Mouse (Mus musculus) neural tube, embryonic 14.5 days (tissue): ENCODE measurements around the gene Tmco1. TPM values are rescaled to one million over a fixed set of nuclear protein-coding genes. Genes with fewer than 3 reads are reported as not detected.

Source experiments
- ATAC-seq: fragments of 200-750 bp; cut with Nextera tagmentation; 2 replicates; pipeline ENCODE4 v1.8.0; 2017; ENCODE audit warnings: low read depth, mild to moderate bottlenecking, moderate TSS enrichment, moderate library complexity
- H3K27ac ChIP-seq: fragments of 300-500 bp; sonication (generic); 2 replicates; pipeline ENCODE4 v1.5.1; 2014; ENCODE audit warnings: low read depth, mild to moderate bottlenecking, control low read depth, low read length, moderate library complexity, mixed read lengths
- H3K27me3 ChIP-seq: fragments of 300-500 bp; sonication (generic); 2 replicates; pipeline ENCODE4 v1.6.1; 2014; ENCODE audit warnings: low read length; ENCODE audit not compliant: control insufficient read depth, insufficient read depth
- H3K36me3 ChIP-seq: fragments of 300-500 bp; sonication (generic); 2 replicates; pipeline ENCODE4 v1.6.1; 2014; ENCODE audit warnings: low read length, mixed read lengths; ENCODE audit not compliant: control insufficient read depth, insufficient read depth
- H3K4me1 ChIP-seq: fragments of 300-500 bp; sonication (generic); 2 replicates; pipeline ENCODE4 v1.6.1; 2014; ENCODE audit warnings: low read length; ENCODE audit not compliant: control insufficient read depth, insufficient read depth
- H3K4me2 ChIP-seq: fragments of 300-500 bp; sonication (generic); 2 replicates; pipeline ENCODE4 v1.6.1; 2014; ENCODE audit warnings: mild to moderate bottlenecking, low read depth, low read length, control low read depth
- H3K4me3 ChIP-seq: fragments of 300-500 bp; sonication (generic); 2 replicates; pipeline ENCODE4 v1.5.1; 2014; ENCODE audit warnings: low read depth, low read length, control low read depth, mixed read lengths
- H3K9ac ChIP-seq: fragments of 300-500 bp; sonication (generic); replicated peaks from 2 replicates; pipeline ENCODE4 v1.6.1; 2014; ENCODE audit warnings: low read depth, mild to moderate bottlenecking, control low read depth, low read length, mixed read lengths
- H3K9me3 ChIP-seq: fragments of 300-500 bp; sonication (generic); 2 replicates; pipeline ENCODE4 v1.6.1; 2016; ENCODE audit warnings: low read length; ENCODE audit not compliant: control insufficient read depth
- WGBS: fragments of 180-500 bp; shearing (Covaris S2); extraction: QIAGEN DNeasy Blood & Tissue Kit; methylation state at CpG from one replicate; pipeline ENCODE4 v1.1.7; 2014; 5-methylcytosine and 5-hydroxymethylcytosine counted together
- polyA plus RNA-seq: library from polyadenylated mRNA; unstranded; fragments of >200 nt; fragmentation: Nextera tagmentation; extraction: Ambion mirVana; gene quantifications from 2 replicates; pipeline ENCODE4 v1.2.1, GENCODE M21; 2014

Tmco1 gene
- polyA plus RNA-seq, 1 experiment from 2014 or later: 77.1 TPM

GRCm38 (mm10) chr1:167352403-167352802, 44.2 kb downstream of the Tmco1 start:
- H3K4me1 ChIP-seq: peaks cover 3% of the 10 kb centered on the region; the same call in 1 of the 2 replicates
- no peak overlapping the region for H3K4me2 ChIP-seq
- no peak overlapping the region for H3K27ac ChIP-seq
- H3K36me3 ChIP-seq: peaks cover 8% of the 10 kb centered on the region
- H3K9ac ChIP-seq: no peak overlapping the region
- ATAC-seq: no peak
- WGBS: 89% methylated on average over 14 of the region's 14 CpGs
- no peaks in the 10 kb centered on the region; the same call in 1 of the 2 replicates for H3K27me3 ChIP-seq
- H3K4me3 ChIP-seq: no peak overlapping the region
- H3K9me3 ChIP-seq: no peaks in the 10 kb centered on the region

- no peaks in the 10 kb centered on the region for H3K27me3 ChIP-seq
- peaks cover 8% of the 10 kb centered on the region for H3K36me3 ChIP-seq
- H3K4me2 ChIP-seq: no peak overlapping the region
- H3K4me3 ChIP-seq: no peak overlapping the region
- H3K4me1 ChIP-seq: no peaks in the 10 kb centered on the region
- WGBS: 95% methylated on average over 9 of the region's 9 CpGs
- H3K27ac ChIP-seq: no peak overlapping the region
- no peak overlapping the region for H3K9ac ChIP-seq
- no peak for ATAC-seq
- no peaks in the 10 kb centered on the region for H3K9me3 ChIP-seq
Observed at GRCm38 (mm10) chr1:167357387-167357786, 49.2 kb downstream of the Tmco1 start.

DNA sequence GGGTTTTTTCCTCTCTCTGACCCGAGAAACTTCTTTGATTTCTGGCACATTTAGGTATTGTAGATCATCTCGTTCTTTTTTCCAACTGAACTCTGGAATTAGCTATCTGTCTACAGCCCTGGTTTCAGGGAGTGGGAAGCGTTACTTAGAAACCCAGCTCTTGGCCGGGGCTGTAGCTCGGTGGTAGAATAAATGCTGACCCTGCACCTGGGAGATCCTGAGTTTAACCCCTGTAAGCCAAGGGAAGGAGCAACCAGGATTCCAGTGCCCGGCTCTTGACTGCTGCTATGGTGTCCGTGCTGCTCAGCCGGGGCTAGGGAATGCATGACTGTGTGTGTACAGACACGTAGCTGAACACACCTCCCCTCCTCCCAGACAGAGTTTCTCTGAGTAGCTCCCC, 50.6 kb downstream of the Tmco1 start:
- H3K4me2 ChIP-seq: no peak overlapping the region
- 87% methylated on average over 9 of the region's 9 CpGs for WGBS
- H3K27ac ChIP-seq: no peak overlapping the region
- no peak overlapping the region for H3K4me3 ChIP-seq
- ATAC-seq: no peak
- H3K9me3 ChIP-seq: no peaks in the 10 kb centered on the region
- H3K4me1 ChIP-seq: no peaks in the 10 kb centered on the region
- peaks cover 9% of the 10 kb centered on the region for H3K36me3 ChIP-seq
- no peak overlapping the region for H3K9ac ChIP-seq
- no peaks in the 10 kb centered on the region for H3K27me3 ChIP-seq

GRCm38 (mm10) chr1:167360268-167360667, 52.1 kb downstream of the Tmco1 start:
- WGBS: 48% methylated on average over 4 of the region's 4 CpGs
- H3K27ac ChIP-seq: no peak overlapping the region
- H3K36me3 ChIP-seq: peaks cover 11% of the 10 kb centered on the region
- H3K4me3 ChIP-seq: no peak overlapping the region
- H3K9me3 ChIP-seq: no peaks in the 10 kb centered on the region
- no peaks in the 10 kb centered on the region for H3K4me1 ChIP-seq
- H3K4me2 ChIP-seq: no peak overlapping the region
- ATAC-seq: no peak
- no peak overlapping the region for H3K9ac ChIP-seq
- H3K27me3 ChIP-seq: no peaks in the 10 kb centered on the region

- Histone ChIP-seq H3K4me2 (no peak overlapping the region), H3K9ac (no peak overlapping the region), H3K4me1 (no peaks in the 10 kb centered on the region), H3K9me3 (no peaks in the 10 kb centered on the region), H3K27me3 (no peaks in the 10 kb centered on the region), H3K36me3 (peaks cover 3% of the 10 kb centered on the region; the same call in 1 of the 2 replicates), H3K4me3 (no peak overlapping the region), H3K27ac (no peak overlapping the region)
- WGBS: 85% methylated on average over 4 of the region's 4 CpGs
- ATAC-seq: no peak
Observed at GRCm38 (mm10) chr1:167362819-167363218, 54.6 kb downstream of the Tmco1 start.

- WGBS: 45% methylated on average over 5 of the region's 5 CpGs
- Histone ChIP-seq H3K27ac (no peak overlapping the region), H3K27me3 (no peaks in the 10 kb centered on the region), H3K4me2 (no peak overlapping the region), H3K4me3 (no peak overlapping the region), H3K4me1 (no peaks in the 10 kb centered on the region), H3K9ac (no peak overlapping the region), H3K36me3 (peaks cover 3% of the 10 kb centered on the region; the same call in 1 of the 2 replicates), H3K9me3 (no peaks in the 10 kb centered on the region)
- ATAC-seq: no peak
Observed at GRCm38 (mm10) chr1:167363322-167363721, 55.1 kb downstream of the Tmco1 start.

DNA sequence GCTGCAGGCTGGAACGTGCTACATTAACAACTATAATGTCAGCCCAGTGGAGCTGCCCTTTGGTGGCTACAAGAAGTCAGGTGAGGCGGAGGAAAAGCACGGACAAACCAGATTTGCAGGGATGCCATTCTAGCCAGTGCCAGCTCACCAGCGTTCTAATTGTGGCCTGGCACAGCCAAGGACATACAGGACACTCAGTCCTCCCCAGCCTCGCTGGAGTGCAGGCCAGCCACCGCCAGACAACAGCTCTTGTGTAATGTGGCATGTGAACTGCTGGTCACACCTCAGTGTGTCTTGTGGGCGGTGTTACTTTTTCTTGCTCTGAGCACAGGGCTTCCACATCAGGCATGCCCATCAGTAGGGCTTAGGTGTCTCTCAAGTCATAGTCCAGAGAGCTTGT, 57.6 kb downstream of the Tmco1 start:
- 93% methylated on average over 7 of the region's 7 CpGs for WGBS
- ATAC-seq: no peak
- no peak overlapping the region for H3K4me3 ChIP-seq

DNA sequence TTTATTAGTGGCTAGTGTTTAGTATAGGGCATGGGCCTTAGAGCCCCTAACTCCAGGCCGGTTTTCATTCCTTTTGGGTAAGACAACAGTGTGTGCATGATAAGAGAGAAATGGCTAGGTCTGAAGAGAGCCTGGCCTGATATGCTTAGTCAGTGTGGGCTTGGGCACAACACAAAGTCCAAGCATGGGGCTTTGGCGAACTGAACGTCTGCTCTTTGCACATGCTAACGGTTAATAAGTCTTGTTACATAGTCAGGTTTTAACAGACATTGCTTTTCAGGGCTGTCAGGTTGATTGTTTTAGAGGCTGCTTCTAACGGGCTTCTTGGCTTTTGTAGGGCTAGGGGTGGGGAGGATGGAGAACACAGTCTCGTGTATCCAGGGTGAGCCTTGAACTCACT, 58.4 kb downstream of the Tmco1 start:
- H3K27ac ChIP-seq: no peak overlapping the region
- H3K27me3 ChIP-seq: no peaks in the 10 kb centered on the region
- H3K4me2 ChIP-seq: no peak overlapping the region
- H3K9me3 ChIP-seq: no peaks in the 10 kb centered on the region
- WGBS: 92% methylated on average over 6 of the region's 6 CpGs
- H3K4me3 ChIP-seq: no peak overlapping the region
- H3K4me1 ChIP-seq: no peaks in the 10 kb centered on the region
- H3K36me3 ChIP-seq: 0 out of 2 replicates have a peak, but pooled peaks cover 3% of the 10 kb centered on the region
- H3K9ac ChIP-seq: no peak overlapping the region
- no peak for ATAC-seq

More for the DNA sequence above, 57.6 kb downstream of the Tmco1 start:
- H3K9me3 ChIP-seq: no peaks in the 10 kb centered on the region
- no peak overlapping the region for H3K4me2 ChIP-seq
- no peaks in the 10 kb centered on the region for H3K27me3 ChIP-seq
- no peaks in the 10 kb centered on the region for H3K4me1 ChIP-seq
- H3K9ac ChIP-seq: no peak overlapping the region
- H3K27ac ChIP-seq: no peak overlapping the region
- H3K36me3 ChIP-seq: peaks cover 3% of the 10 kb centered on the region; the same call in 1 of the 2 replicates

GRCm38 (mm10) chr1:167368018-167368417, 59.8 kb downstream of the Tmco1 start:
- 0 out of 2 replicates have a peak, but pooled peaks cover 3% of the 10 kb centered on the region for H3K36me3 ChIP-seq
- H3K27ac ChIP-seq: no peak overlapping the region
- no peak overlapping the region for H3K9ac ChIP-seq
- 92% methylated on average over 4 of the region's 4 CpGs for WGBS
- H3K9me3 ChIP-seq: no peaks in the 10 kb centered on the region
- ATAC-seq: no peak
- no peak overlapping the region for H3K4me2 ChIP-seq
- H3K4me1 ChIP-seq: no peaks in the 10 kb centered on the region
- no peak overlapping the region for H3K4me3 ChIP-seq
- no peaks in the 10 kb centered on the region for H3K27me3 ChIP-seq
